ENCODE assay signal across 9 mouse cellular contexts in genomic region chr15:31336685-31337084, GRCm38 (mm10). TPM values are rescaled to one million over a fixed set of nuclear protein-coding genes. Genes with fewer than 3 reads are reported as not detected.
DNase-seq lines count a peak whose midpoint lies in the region; ATAC-seq lines count a peak whose summit lies in the region.
"Had no signal": no experiment of that assay in that cellular context is flagged by ENCODE, and none has a peak within 500 bp of the region (broad histone marks: within the 10 kb centered on the region; RNA-seq: fewer than 3 reads in every experiment).

No protein-coding gene starts in this region.

- DNase-seq in adrenal gland, postnatal 10 days = peak; percentile 15
- no peak for DNase-seq in adrenal gland, postnatal 14 days
- DNase-seq in lung, postnatal 10 days = peak; percentile 29
- no peak for DNase-seq in c-Kit-positive CD71-positive TER-119-positive erythroid progenitor cells, embryonic 14.5 days (ENCODE audit: low spot score)

- 56% methylated on average over 4 of the region's 4 CpGs for WGBS in neural tube, embryonic 14.5 days
- WGBS in neural tube, embryonic 15.5 days = 71% methylated on average over 4 of the region's 4 CpGs
- WGBS in stomach, embryonic 16.5 days = 48% methylated on average over 4 of the region's 4 CpGs
- 72% methylated on average over 4 of the region's 4 CpGs for WGBS in forebrain, embryonic 15.5 days

- H3K4me2 ChIP-seq in neural tube, embryonic 14.5 days (ENCODE audit: low read depth, low read length) = no peak overlapping the region
- H3K4me2 ChIP-seq in neural tube, embryonic 15.5 days = no peak overlapping the region
- no peak overlapping the region for H3K4me2 ChIP-seq in stomach, embryonic 16.5 days (ENCODE audit: low read depth, low read length)
- no peak overlapping the region for H3K4me2 ChIP-seq in forebrain, embryonic 15.5 days (replicated peaks)

- H3K36me3 ChIP-seq in neural tube, embryonic 14.5 days (ENCODE audit: control insufficient read depth, insufficient read depth, low read length) = no peaks in the 10 kb centered on the region
- H3K36me3 ChIP-seq in neural tube, embryonic 15.5 days = no peaks in the 10 kb centered on the region
- H3K36me3 ChIP-seq in stomach, embryonic 16.5 days (ENCODE audit: control insufficient read depth, insufficient read depth, low read length) = no peaks in the 10 kb centered on the region
- no peaks in the 10 kb centered on the region for H3K36me3 ChIP-seq in forebrain, embryonic 15.5 days

- H3K9me3 ChIP-seq in neural tube, embryonic 14.5 days (ENCODE audit: control insufficient read depth, low read length) = no peaks in the 10 kb centered on the region
- H3K9me3 ChIP-seq in neural tube, embryonic 15.5 days (replicated peaks) = no peaks in the 10 kb centered on the region
- H3K9me3 ChIP-seq in stomach, embryonic 16.5 days (replicated peaks; ENCODE audit: control insufficient read depth, low read length) = no peaks in the 10 kb centered on the region
- H3K9me3 ChIP-seq in forebrain, embryonic 15.5 days = no peaks in the 10 kb centered on the region

- H3K9ac ChIP-seq in neural tube, embryonic 14.5 days (replicated peaks; ENCODE audit: low read depth, low read length) = no peak overlapping the region
- H3K9ac ChIP-seq in neural tube, embryonic 15.5 days (replicated peaks) = no peak overlapping the region
- no peak overlapping the region for H3K9ac ChIP-seq in stomach, embryonic 16.5 days (ENCODE audit: low read length)
- H3K9ac ChIP-seq in forebrain, embryonic 15.5 days (replicated peaks) = no peak overlapping the region

- H3K4me3 ChIP-seq in neural tube, embryonic 14.5 days (ENCODE audit: low read depth, low read length) = no peak overlapping the region
- H3K4me3 ChIP-seq in neural tube, embryonic 15.5 days (replicated peaks) = no peak overlapping the region
- H3K4me3 ChIP-seq in stomach, embryonic 16.5 days (replicated peaks; ENCODE audit: low read length) = no peak overlapping the region
- no peak overlapping the region for H3K4me3 ChIP-seq in forebrain, embryonic 15.5 days

- H3K4me1 ChIP-seq in neural tube, embryonic 14.5 days (ENCODE audit: control insufficient read depth, insufficient read depth, low read length) = no peaks in the 10 kb centered on the region
- peaks cover 3% of the 10 kb centered on the region; the same call in 1 of the 2 replicates for H3K4me1 ChIP-seq in neural tube, embryonic 15.5 days
- H3K4me1 ChIP-seq in stomach, embryonic 16.5 days (ENCODE audit: control insufficient read depth, insufficient read depth, low read length) = no peaks in the 10 kb centered on the region
- peaks cover 7% of the 10 kb centered on the region; the same call in 1 of the 2 replicates for H3K4me1 ChIP-seq in forebrain, embryonic 15.5 days

- no peak overlapping the region for H3K27ac ChIP-seq in neural tube, embryonic 14.5 days (ENCODE audit: low read depth, low read length)
- no peak overlapping the region for H3K27ac ChIP-seq in neural tube, embryonic 15.5 days (replicated peaks)
- H3K27ac ChIP-seq in stomach, embryonic 16.5 days (ENCODE audit: low read length) = no peak overlapping the region
- H3K27ac ChIP-seq in forebrain, embryonic 15.5 days (replicated peaks) = no peak overlapping the region

- peak; percentile 38; the same call in 1 of the 2 replicates for ATAC-seq in neural tube, embryonic 14.5 days (ENCODE audit: low read depth)
- ATAC-seq in neural tube, embryonic 15.5 days (ENCODE audit: low FRiP score) = no peak
- ATAC-seq in stomach, embryonic 16.5 days (ENCODE audit: insufficient read depth, low FRiP score) = peak; percentile 45; the same call in 1 of the 2 replicates
- ATAC-seq in forebrain, embryonic 15.5 days (replicated peaks) = no peak
- ATAC-seq: forebrain, embryonic 14.5 days had no signal

- H3K27me3 ChIP-seq in neural tube, embryonic 14.5 days (ENCODE audit: control insufficient read depth, insufficient read depth, low read length) = no peaks in the 10 kb centered on the region
- H3K27me3 ChIP-seq in neural tube, embryonic 15.5 days (replicated peaks) = no peaks in the 10 kb centered on the region
- H3K27me3 ChIP-seq in stomach, embryonic 16.5 days (ENCODE audit: control insufficient read depth, insufficient read depth, low read length) = no peaks in the 10 kb centered on the region
- no peaks in the 10 kb centered on the region for H3K27me3 ChIP-seq in forebrain, embryonic 15.5 days

RNA-seq across cellular contexts. Expression of gene Ankrd33b, which starts 30.8 kb away (rescaled TPM):
- total RNA-seq in adrenal gland, postnatal 10 days (2021) = 1 to 10 TPM; 1.6 to 2.1 TPM
- total RNA-seq in adrenal gland, postnatal 14 days (2021) = 1.6 and 1.9 TPM in 2 replicates
- 0.75 and 1.3 TPM in 2 replicates for polyA plus RNA-seq in neural tube, embryonic 14.5 days (2014; fragmentation: Nextera tagmentation; extraction: Ambion mirVana)
- polyA plus RNA-seq in neural tube, embryonic 15.5 days (2015; fragmentation: Nextera tagmentation; extraction: Ambion mirVana) = 0.70 and 2.6 TPM in 2 replicates
- polyA plus RNA-seq in stomach, embryonic 16.5 days (2015; fragmentation: Nextera tagmentation; extraction: Ambion mirVana) = 0.46 and 0.69 TPM in 2 replicates
- 0.43 and 0.60 TPM in 2 replicates for polyA plus RNA-seq in forebrain, embryonic 15.5 days (2015; fragmentation: Nextera tagmentation; extraction: Ambion mirVana)

Comparison
In these comparisons a context has a peak if more than half of its experiments do, and no peak if none do; other contexts are left out.
1. DNase-seq: peak in adrenal gland, postnatal 10 days (single experiment) and lung, postnatal 10 days (single experiment); none in adrenal gland, postnatal 14 days (single experiment) and c-Kit-positive CD71-positive TER-119-positive erythroid progenitor cells, embryonic 14.5 days (single experiment).
2. ATAC-seq: peak in neural tube, embryonic 14.5 days (single experiment) and stomach, embryonic 16.5 days (single experiment); none in neural tube, embryonic 15.5 days (single experiment) and forebrain, embryonic 15.5 days (single experiment).